Mouse (Mus musculus): ENCODE measurements at regions not wholly inside any gene's neighbourhood (a gene's known extent, or its start where the extent isn't known, plus 50 kb on each side); places are given as distances from the start of the nearest gene placed in this dataset.

- DNase-seq = no peak
Observed at GRCm38 (mm10) chr17:7680658-7681057, 146.4 kb downstream of the Fndc1 start.

DNA sequence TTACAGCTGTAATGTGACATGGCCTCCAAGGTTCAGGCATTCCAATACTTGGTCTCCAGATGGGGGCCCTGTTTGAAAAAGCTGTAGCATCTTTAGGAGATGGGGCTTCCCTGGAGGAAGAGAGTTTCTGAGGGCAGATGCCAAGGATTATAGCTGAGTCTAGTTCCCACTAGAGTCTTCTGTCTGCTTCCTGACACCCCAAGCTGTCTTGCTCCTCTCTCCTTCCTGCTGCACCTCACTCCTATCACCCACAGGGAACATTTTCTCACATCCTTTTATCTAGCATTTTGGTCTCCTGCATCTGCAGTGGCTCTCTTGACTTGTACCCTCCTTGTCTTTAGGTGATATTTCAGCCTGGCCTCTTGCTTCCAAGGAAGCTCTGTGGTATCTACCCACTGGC is 147.3 kb downstream of the Fndc1 start:
- no peak for DNase-seq

- no peak for DNase-seq
Observed at GRCm38 (mm10) chr17:7678898-7679297, 148.2 kb downstream of the Fndc1 start.

- DNase-seq = no peak
Observed at GRCm38 (mm10) chr17:7677796-7678195, 149.3 kb downstream of the Fndc1 start.

- DNase-seq = no peak
Observed at GRCm38 (mm10) chr17:7677301-7677700, 149.8 kb downstream of the Fndc1 start.

- no peak for DNase-seq
Observed at GRCm38 (mm10) chr17:7676776-7677175, 150.3 kb downstream of the Fndc1 start.

GRCm38 (mm10) chr17:7674511-7674910 is 152.6 kb downstream of the Fndc1 start:
- DNase-seq = no peak

DNA sequence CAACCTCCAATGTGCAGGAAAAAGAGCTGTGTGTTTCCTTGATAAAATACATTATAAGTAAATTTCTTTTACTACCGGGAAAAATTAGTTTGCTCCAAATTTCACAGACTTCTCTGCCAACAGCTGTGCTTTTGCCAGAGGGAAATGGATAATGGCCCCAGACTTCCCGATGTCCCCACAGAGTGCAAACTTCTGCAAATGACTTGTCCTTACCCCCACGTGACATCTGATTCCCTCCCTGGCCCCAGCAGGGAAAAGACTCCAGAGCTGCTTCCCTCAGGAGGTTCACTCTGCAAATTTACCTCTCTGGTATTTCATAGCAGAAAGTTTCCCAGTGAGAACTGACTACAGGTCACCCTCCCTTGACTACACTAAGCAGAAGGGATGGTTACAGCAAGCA is 159.3 kb downstream of the Fndc1 start:
- DNase-seq = no peak

DNA sequence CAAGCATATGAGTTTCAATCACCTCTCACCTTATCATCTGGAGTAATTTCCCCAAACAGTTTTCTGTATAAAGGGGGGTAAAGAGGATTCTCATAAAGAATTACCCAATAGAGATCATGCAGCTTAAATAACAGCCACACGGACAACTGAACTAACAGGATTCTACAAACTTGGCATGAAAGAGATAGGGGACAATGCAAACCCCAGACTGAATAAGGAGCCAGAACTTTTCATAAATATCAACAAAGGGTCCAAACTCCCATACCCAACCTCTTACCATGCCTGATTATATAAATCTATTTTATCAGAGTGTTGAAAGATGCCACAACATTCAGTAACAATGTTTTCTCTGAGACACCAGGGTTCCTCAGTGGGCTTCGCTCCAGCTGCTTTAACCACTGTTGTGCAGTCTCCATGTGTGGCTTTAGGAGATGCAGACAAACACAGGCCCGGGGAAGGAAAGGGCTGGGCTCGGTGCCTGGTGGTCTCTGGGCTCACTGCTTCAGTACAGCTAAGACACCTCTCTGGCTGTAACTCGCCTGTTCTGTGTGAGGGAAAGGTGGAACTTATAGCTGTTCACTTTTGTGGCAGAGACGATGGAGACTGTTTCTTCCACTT is 160.2 kb downstream of the Fndc1 start:
- no peak for DNase-seq

DNA sequence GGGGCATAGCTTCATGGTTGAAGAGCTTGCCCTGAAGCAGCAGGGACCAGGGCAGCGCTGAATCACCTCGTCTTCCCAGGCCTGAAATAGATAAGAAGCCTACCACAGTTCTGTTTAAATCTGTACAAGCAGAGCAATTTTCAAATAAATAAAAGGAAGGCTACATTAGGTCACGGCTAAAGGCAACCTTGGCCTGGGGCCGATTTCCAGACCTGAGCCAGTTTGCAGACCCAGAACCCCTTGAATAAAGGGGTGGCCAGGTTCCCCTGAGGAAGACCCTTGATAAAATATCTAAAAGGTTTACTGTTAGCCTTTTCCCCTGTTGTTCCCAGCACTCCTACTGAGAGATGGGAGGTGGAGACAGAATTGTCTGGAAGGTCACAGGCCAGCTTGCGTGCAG is 160.9 kb downstream of the Fndc1 start:
- no peak for DNase-seq

DNA sequence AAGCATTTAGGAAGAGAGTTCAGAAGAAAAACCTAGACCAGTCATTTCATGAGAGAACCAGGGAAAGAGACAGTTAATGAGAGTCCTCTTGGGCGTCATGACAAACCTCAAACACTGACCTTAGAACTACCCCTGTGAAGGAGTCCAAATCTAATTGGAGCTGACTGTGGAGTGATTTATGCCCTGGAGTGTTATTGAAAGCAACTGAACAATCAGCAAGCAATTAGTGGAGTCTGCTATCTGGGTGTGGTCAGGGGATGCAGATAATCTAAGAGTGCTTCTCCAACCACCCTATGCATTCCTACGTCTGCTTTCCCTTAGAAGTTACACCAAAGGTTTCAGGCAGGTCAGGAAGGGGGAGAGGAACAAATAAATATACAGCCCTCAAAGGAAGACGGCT is 161.4 kb downstream of the Fndc1 start:
- no peak for DNase-seq

DNA sequence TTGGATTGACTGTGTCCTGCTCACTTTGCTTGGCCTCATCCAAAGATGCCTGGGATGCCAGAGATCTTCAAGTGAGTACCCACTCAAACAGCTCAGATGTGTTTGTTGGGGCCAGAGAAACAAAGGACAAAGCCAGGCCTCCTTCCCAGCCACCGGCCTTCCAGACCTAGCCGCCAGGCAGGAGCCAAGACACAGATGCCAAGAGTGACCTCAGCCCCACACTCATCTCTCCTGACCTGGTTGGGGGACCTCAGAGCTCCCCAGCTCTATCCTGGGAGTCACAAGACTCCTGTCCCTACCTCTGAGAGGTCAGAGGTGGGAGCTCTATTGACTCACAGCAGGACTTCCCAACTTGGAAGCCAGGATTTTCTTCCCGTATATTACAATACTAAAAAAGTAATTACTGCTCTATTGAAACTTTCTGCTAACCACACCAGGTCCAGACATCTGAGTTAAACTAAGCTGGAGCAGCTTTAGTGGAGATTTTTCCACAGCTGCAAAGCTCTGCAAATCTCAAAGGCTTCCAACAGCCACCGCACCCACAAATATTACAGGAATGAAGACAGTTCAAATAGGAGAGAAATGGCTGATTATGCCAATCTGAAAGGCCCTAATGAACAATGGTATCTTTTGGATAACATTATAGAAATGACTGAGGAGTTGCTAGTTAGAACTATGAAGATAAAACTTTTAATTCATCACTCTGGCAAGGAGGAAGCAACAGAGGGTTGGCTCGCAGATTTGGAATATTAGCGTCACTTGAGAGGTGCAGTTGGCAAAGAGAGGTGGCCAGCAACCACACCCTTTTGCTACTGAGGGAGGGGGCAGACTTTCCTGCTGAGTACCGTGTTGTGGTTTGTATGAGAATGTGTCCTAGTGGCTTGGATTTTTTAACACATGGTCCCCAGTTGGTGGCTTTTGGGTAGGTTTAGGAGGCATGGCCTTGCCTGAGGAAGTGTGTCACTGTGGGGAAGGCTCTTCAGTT is 162.9 kb downstream of the Fndc1 start:
- no peak for DNase-seq

- no peak for DNase-seq
Observed at GRCm38 (mm10) chr17:7656503-7656902, 170.6 kb downstream of the Fndc1 start.

GRCm38 (mm10) chr17:7655966-7656365 is 171.1 kb downstream of the Fndc1 start:
- no peak for DNase-seq

GRCm38 (mm10) chr17:7654064-7654564 is 173.0 kb downstream of the Fndc1 start:
- DNase-seq = no peak

DNA sequence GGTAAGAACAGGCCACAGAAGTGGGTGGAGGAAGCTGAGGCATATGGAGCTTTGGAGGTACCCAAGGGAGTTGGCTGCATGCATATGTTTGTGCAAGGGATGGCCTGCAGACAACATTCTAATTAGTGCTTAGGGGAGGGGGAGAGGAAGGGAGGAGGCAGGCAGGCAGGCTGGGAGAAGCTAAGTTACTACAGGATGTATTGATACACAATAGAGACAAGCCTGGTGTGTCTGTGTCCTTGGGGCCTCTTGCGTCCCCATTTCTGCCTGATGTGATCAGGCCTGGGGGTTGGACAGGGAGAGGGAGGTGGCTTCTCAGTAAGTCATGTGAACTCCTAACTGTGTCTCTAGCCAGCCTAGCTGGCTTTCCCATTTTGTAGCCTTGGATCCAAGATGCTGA is 175.1 kb downstream of the Fndc1 start:
- no peak for DNase-seq

DNA sequence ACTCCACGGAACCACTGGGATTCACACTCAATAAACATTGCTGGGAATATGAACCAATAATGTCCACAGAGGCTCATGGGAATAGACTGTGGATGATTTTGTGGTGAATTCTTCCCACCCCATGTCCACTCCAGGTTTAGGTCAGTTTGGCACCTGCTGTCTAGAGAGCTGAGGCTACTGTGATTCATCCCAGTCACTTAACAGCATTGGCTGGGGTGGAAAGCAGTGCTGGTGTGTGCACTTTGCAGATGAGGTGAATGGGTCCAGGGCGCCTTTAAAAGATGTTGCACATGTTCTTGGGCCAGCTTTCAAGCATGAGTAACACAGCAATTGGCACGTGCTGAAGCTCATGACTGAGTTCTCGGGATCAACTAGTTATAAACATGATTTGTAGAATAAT is 176.7 kb downstream of the Fndc1 start:
- no peak for DNase-seq

DNA sequence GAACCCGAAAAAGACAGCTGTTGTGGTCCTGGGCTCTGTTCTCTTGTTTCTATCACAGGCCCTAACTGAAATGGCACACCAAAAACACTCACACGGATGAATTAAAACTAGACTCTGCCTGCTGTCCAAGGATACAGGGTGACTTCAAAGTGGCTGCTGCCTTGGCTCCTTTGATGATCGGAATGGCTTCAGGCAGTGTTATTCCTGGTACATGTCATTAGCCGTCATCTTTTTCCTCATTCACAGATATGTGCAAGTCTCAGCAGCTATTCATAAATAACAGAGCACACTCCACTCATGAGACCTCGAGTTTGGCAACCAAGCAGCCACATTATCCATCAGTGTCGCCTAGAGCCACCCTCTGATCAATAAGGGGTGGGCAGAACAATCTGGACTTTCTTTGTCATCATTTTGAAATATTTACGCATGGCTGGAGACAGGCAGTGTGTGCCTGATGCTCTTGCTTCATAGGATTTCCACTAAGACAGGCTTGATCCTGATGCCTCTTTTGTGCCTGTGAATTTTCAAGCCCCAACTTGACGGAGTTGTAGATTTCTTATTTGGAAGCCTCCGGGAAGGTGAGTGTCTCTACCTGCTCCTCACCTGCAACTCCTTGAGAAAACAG is 182.1 kb downstream of the Fndc1 start:
- no peak for DNase-seq

DNA sequence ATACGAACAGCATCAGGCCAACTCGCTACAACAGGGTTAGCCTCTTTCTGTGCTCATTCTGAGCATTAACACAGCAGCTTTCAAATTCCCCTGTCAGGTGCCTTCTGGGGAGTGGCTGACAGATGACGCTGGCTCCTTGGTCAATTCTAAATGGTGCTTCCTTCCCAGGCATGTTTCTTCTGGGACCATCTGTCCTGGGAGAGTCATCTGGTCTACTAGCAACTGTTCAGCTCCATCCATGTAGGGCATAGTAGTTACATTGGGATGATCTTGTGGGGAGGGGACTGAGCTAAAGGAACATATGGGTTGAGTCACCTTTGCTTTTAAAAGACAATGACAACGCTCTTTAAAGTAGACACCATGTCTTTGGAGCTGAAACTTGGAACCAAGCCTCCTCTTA is 183.5 kb downstream of the Fndc1 start:
- no peak for DNase-seq

DNA sequence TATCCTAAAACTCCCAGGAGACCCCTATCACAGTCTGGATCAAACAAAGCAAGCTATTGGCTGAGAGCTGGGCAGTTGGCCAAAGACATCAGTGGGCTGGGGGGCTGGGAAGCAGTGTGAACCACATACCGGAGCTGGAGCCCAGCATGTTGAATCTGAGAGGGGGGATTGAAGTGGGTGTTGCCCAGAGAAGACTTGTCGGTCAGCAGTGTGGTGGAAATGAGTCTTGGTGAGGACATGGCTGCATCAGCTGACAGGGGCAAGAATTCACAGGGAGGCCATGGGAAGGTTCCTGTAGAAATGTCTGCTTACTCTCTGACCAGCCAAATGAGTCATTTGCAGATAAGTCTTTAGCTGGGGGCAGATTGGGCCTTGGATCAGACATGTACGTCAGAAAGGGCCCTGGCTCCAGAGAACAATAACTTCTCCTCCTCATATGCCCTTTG is 184.6 kb downstream of the Fndc1 start:
- DNase-seq = no peak

- DNase-seq = no peak
Observed at GRCm38 (mm10) chr17:7634291-7634664, 192.8 kb downstream of the Fndc1 start.

DNA sequence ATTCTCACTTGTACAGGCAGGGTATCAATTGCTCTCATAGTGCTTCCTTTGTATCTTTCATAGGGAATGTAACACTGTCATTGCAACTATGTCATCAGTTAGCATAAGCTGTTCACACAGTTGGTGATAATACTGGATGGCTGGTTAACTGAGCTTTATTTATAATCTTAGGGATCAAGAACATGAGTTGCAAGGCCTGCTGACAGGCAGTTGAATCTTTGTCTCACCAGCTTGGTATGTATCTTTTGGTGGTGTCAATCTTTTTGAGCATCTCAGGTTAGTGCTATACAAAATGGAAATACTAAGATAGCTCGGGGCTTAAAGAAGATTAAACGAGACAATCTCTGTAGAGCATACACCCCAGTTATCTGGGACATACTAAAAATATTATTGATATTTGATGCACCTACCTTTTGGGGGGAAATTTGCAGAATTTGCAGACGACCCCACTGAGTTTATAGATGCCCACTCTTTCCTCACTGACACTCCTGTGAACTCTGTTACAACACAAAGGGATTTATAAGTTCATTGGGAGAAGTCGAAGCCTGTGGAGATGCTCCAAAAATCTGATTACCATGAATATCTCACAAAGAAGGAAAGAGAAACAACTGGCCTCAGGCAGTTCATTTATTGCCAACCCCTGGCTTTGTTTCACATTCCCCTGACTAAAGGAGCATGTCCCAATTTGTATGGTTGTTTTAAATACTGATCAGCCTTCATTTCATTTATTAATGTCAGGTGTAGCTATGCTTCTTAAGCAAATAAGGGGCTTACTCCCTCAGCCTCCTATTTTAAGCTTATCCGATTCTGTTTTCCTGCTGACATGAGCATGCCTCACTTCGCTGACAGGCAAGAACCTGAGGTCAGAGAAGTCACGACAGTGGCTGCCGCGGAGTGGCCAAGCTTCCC is 193.5 kb downstream of the Fndc1 start:
- DNase-seq = no peak

DNA sequence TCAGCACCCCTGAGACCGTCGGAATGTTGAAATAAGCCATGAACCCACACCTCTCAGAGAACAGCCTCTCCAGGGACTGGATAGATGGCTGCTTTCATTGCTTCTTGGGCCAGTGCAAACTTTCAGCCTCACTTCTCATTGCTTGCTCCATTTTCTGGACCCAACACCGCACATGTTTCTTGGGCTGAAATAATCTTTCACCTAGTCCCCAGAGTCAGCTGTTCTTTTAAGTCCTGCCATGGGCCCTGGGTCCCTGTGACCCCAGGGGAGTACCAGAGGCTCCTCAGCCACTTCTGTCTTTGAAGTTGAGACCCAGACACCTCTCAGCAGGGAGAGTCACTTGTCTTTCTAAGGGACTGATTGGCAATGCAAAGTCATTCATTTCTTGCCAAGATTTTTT is 201.4 kb downstream of the Fndc1 start:
- DNase-seq = no peak

Data from kidney, adult 8-10 months (tissue).